Mouse (Mus musculus) forebrain, embryonic 11.5 days (tissue): ENCODE results near the gene Fuca1. TPM values are rescaled to one million over a fixed set of nuclear protein-coding genes. Genes with fewer than 3 reads are reported as not detected.
"Not testable (repeated sequence)": the region's sequence is repeated elsewhere in the genome, so short reads cannot be mapped to it uniquely, and the experiment has no call there.

Experiments
- ATAC-seq: fragments of 200-750 bp; cut with Nextera tagmentation; replicated peaks from 2 replicates; pipeline ENCODE4 v1.8.0; 2017; ENCODE audit warnings: moderate TSS enrichment; ENCODE audit not compliant: low FRiP score
- DNase-seq: peaks from one replicate; pipeline ENCODE4 v3.0.0-alpha.2; 2017; ENCODE audit warnings: low spot score
- H3K27ac ChIP-seq: fragments of 300-500 bp; sonication (generic); 2 replicates; pipeline ENCODE4 v1.5.1; 2014; ENCODE audit warnings: low read depth, low read length
- H3K27me3 ChIP-seq: fragments of 300-500 bp; sonication (generic); 2 replicates; pipeline ENCODE4 v1.6.1; 2014; ENCODE audit warnings: mild to moderate bottlenecking, low read length, mixed read lengths; ENCODE audit not compliant: control insufficient read depth, insufficient read depth
- H3K36me3 ChIP-seq: fragments of 300-500 bp; sonication (generic); 2 replicates; pipeline ENCODE4 v1.6.1; 2014; ENCODE audit warnings: mild to moderate bottlenecking, low read length, moderate library complexity, mixed read lengths; ENCODE audit not compliant: control insufficient read depth, insufficient read depth
- H3K4me1 ChIP-seq: fragments of 300-500 bp; sonication (generic); replicated peaks from 2 replicates; pipeline ENCODE4 v1.6.1; 2014; ENCODE audit warnings: low read length, mixed read lengths; ENCODE audit not compliant: control insufficient read depth, insufficient read depth
- H3K4me2 ChIP-seq: fragments of 300-500 bp; sonication (generic); 2 replicates; pipeline ENCODE4 v1.6.1; 2014; ENCODE audit warnings: low read depth, mild to moderate bottlenecking, low read length, moderate library complexity, mixed read lengths; ENCODE audit not compliant: severe bottlenecking
- H3K4me3 ChIP-seq: fragments of 300-500 bp; sonication (generic); 2 replicates; pipeline ENCODE4 v1.5.1; 2014; ENCODE audit warnings: low read depth, low read length
- H3K9ac ChIP-seq: fragments of 300-500 bp; sonication (generic); 2 replicates; pipeline ENCODE4 v1.6.1; 2014; ENCODE audit warnings: low read length
- H3K9me3 ChIP-seq: fragments of 300-500 bp; sonication (generic); 2 replicates; pipeline ENCODE4 v1.6.1; 2016; ENCODE audit warnings: low read length, mixed read lengths; ENCODE audit not compliant: control insufficient read depth
- WGBS: fragments of 180-500 bp; shearing (Covaris S2); extraction: QIAGEN DNeasy Blood & Tissue Kit; methylation state at CpG from one replicate; pipeline ENCODE4 v1.1.7; 2014; 5-methylcytosine and 5-hydroxymethylcytosine counted together
- polyA plus RNA-seq: library from polyadenylated mRNA; unstranded; fragments of >200 nt; fragmentation: Nextera tagmentation; extraction: Ambion mirVana; gene quantifications from 2 replicates; pipeline ENCODE4 v1.2.1, GENCODE M21; 2014

Gene Fuca1
- polyA plus RNA-seq, 1 experiment from 2014 or later, result 49.2 TPM

DNA sequence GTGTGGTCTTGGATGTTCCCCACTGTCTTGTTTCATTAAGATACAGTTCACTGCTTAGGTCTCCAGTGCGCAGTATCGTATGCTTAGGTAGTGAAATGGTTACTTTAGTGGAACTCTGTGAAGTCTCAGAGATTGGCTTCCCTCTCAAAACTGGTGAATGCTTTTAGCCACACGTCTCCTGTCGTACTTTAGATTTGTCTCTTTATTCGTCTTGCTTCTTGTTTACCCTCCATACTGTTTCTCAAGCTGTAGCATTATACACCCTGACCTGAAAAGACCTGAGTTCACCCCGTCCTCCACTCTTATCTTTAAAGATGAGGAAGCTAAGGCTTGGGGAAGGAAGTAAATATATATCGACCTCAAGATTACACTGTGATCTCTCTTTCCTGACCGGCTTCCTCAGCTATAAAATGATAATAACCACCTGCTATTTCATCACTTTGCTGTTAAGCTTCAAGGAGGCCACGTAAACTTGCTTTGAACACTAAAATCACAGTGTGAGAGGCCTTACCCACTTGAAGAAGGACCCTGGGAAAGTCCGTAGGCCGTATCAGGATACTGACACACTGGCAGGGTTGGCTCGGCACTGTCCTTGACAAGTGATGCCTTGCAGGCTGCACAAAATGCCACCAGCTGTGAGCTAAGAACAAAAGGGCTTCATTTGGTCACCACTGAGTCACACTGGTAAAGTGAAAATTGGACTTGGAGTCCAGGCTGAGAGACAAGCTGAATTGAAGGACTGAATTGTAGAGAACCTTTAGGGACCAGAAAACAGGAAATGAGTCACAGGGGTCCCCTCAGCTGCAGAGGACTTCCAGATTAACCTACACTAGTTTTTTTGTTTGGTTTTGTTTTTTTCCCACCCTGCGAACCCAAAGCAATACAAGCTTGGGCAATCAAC is 52.6 kb downstream of the Fuca1 start:
- Histone ChIP-seq H3K4me2 (peak overlapping the region; percentile 89), H3K27ac (no peak overlapping the region), H3K4me3 (peak overlapping the region; percentile 79), H3K27me3 (no peaks in the 10 kb centered on the region), H3K36me3 (peaks cover 7% of the 10 kb centered on the region), H3K9me3 (no peaks in the 10 kb centered on the region), H3K9ac (peak overlapping the region; percentile 79), H3K4me1 (peaks cover 5% of the 10 kb centered on the region; the same call in 1 of the 2 replicates)
- ATAC-seq, result no peak
- 74% methylated on average over 13 of the region's 13 CpGs for WGBS
- no peak for DNase-seq

DNA sequence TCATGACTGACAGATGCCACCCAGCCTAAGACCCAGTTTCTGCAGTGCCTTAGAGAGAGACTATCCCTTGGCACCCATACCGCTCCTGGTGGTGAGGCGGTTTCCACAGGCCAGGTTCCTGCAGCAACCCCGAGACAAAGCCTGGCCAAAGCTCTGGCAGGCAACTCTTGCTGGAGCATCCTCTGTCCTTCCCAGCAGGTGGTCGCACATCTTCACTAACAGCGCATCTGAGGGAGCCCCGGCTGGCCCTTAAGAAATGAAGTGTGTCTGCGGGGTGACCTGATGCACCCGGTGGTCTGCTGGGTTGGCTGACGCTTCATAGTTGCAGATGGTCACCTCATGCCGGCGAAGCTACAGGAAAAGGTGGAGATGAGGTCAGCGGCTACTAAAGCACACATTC is 55.6 kb downstream of the Fuca1 start:
- no peak overlapping the region for H3K9ac ChIP-seq
- H3K27ac ChIP-seq, result no peak overlapping the region
- WGBS, result 95% methylated on average over 12 of the region's 12 CpGs
- DNase-seq, result no peak
- H3K4me3 ChIP-seq, result no peak overlapping the region
- H3K27me3 ChIP-seq, result no peaks in the 10 kb centered on the region
- H3K36me3 ChIP-seq, result peaks cover 2% of the 10 kb centered on the region; the same call in 1 of the 2 replicates
- no peak overlapping the region for H3K4me2 ChIP-seq
- H3K4me1 ChIP-seq, result peaks cover 2% of the 10 kb centered on the region; the same call in 1 of the 2 replicates
- no peak for ATAC-seq
- H3K9me3 ChIP-seq, result no peaks in the 10 kb centered on the region

DNA sequence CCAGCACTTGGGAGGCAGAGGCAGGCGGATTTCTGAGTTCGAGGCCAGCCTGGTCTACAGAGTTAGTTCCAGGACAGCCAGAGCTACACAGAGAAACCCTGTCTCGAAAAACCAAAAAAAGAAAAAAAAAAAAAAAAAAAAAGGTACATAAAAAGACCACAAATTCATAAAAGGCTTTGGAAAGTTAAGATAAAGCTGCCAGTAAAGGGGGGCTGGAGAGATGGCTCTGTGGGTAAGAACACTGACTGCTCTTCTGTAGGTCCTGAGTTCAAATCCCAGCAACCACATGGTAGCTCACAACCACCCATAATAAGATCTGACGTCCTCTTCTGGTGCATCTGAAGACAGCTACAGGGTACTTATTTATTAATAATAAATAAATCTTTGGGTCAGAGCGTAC is 59.7 kb downstream of the Fuca1 start:
- H3K4me2 ChIP-seq, H3K9me3 ChIP-seq, DNase-seq, H3K36me3 ChIP-seq, H3K9ac ChIP-seq, H3K4me1 ChIP-seq, ATAC-seq, H3K27me3 ChIP-seq, H3K4me3 ChIP-seq, H3K27ac ChIP-seq: not testable (repeated sequence)
- WGBS, result 97% methylated on average over 5 of the region's 5 CpGs

DNA sequence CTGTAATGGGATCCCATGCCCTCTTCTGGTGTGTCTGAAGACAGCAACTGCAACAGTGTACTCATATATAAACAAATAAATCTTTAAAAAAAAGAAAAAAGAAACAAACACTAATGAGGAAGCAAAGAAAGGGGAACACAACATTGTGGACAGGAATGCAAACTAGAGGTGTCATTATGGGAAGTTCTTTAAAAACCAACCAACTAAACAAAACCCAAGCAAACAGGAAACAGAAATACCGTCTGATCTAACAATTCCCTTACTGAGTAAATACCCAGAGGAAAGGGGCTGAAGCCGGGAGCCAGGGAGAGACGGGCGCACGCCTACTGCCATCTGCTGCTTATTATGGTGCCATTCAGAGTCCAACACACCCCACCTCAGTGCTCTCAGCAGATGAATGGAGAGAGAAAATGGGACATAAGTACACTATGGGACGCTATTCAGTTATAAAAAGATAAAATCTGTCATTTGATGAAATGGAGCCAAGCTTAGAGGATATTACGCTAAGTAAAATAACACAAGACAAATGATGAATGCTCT is 61.1 kb downstream of the Fuca1 start:
- H3K4me3 ChIP-seq, result no peak overlapping the region
- no peak overlapping the region for H3K4me2 ChIP-seq
- no peaks in the 10 kb centered on the region for H3K27me3 ChIP-seq
- H3K9me3 ChIP-seq, result no peaks in the 10 kb centered on the region
- H3K36me3 ChIP-seq, result peaks cover under 1% of the 10 kb centered on the region; the same call in 1 of the 2 replicates
- H3K4me1 ChIP-seq, result peaks cover 8% of the 10 kb centered on the region
- DNase-seq, result no peak
- no peak overlapping the region for H3K27ac ChIP-seq
- no peak overlapping the region for H3K9ac ChIP-seq
- WGBS, result 88% methylated on average over 7 of the region's 7 CpGs
- ATAC-seq, result no peak

DNA sequence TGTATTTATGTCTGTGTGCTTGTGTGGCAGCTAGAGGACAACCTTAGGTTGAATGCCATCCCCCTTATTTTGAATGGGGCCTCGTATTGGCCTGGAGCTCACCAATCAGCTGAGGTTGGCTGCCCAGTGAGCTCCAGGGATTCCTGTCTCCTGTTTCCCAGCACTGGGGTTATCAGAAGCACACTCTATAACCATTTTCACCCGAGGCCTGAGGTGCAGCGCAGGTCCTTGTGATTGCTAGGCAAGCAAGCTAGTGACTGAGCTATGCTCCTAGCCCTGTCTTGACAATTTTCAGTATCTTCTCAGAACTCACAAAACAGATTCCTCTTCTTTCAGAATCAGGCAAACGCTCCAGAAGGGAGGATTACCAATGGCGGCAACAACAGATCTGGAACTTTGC is 64.0 kb downstream of the Fuca1 start:
- no peak for DNase-seq
- H3K9me3 ChIP-seq, result no peaks in the 10 kb centered on the region
- H3K27ac ChIP-seq, result no peak overlapping the region
- peaks cover 8% of the 10 kb centered on the region for H3K4me1 ChIP-seq
- no peak for ATAC-seq
- WGBS, result 90% methylated on average over 5 of the region's 5 CpGs
- no peak overlapping the region for H3K9ac ChIP-seq
- H3K36me3 ChIP-seq, result no peaks in the 10 kb centered on the region; the same call in 1 of the 2 replicates
- H3K4me3 ChIP-seq, result no peak overlapping the region
- no peaks in the 10 kb centered on the region for H3K27me3 ChIP-seq
- H3K4me2 ChIP-seq, result no peak overlapping the region

DNA sequence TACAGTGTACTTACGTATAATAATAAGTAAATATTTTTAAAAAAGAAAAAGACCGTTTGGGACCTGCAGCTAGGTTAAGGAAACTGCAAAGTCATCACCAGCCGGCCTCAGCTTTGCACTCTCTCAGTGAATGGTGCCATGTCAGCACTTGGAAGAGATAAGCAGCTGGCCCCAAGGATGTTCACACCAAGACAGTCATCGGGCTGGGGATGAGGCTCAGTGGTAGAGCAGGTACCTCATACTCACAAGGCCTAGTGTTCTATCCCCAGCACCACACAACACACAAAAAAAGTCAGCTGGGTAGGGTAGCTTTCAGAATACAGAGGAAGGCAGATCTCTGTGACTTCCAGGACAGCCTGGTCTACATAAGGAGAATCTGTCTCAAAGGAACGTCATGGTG is 64.7 kb downstream of the Fuca1 start:
- Histone ChIP-seq H3K4me3 (no peak overlapping the region), H3K9ac (no peak overlapping the region), H3K9me3 (no peaks in the 10 kb centered on the region), H3K4me1 (peaks cover 8% of the 10 kb centered on the region), H3K36me3 (no peaks in the 10 kb centered on the region; the same call in 1 of the 2 replicates), H3K4me2 (no peak overlapping the region), H3K27me3 (no peaks in the 10 kb centered on the region), H3K27ac (no peak overlapping the region)
- no peak for DNase-seq
- ATAC-seq, result no peak
- 94% methylated on average over 5 of the region's 5 CpGs for WGBS

DNA sequence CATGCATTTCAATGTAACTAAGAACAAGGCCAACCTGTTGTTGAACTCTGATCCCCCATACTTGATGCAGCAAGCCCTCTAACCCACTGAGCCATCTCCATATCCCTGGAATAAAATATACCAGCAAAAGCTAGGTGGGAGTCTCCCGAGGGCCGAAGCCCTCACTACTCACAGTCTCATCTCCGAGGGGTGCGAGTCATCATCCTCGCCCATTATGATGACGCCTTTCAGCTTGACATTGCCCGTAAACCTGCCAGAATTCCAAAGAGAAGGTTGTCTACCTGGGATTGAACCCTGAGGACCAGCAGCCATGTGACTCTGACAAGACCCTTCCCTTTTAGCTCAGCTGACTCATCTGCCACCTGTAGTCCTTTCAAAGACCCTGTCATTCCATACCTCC is 65.2 kb downstream of the Fuca1 start:
- Histone ChIP-seq H3K9ac (peak overlapping the region; percentile 91), H3K36me3 (no peaks in the 10 kb centered on the region; the same call in 1 of the 2 replicates), H3K27me3 (no peaks in the 10 kb centered on the region), H3K4me1 (peaks cover 8% of the 10 kb centered on the region), H3K9me3 (no peaks in the 10 kb centered on the region), H3K4me2 (peak overlapping the region; percentile 64), H3K4me3 (peak overlapping the region; percentile 90), H3K27ac (no peak overlapping the region)
- WGBS, result 95% methylated on average over 7 of the region's 7 CpGs
- ATAC-seq (no peak), DNase-seq (no peak)

DNA sequence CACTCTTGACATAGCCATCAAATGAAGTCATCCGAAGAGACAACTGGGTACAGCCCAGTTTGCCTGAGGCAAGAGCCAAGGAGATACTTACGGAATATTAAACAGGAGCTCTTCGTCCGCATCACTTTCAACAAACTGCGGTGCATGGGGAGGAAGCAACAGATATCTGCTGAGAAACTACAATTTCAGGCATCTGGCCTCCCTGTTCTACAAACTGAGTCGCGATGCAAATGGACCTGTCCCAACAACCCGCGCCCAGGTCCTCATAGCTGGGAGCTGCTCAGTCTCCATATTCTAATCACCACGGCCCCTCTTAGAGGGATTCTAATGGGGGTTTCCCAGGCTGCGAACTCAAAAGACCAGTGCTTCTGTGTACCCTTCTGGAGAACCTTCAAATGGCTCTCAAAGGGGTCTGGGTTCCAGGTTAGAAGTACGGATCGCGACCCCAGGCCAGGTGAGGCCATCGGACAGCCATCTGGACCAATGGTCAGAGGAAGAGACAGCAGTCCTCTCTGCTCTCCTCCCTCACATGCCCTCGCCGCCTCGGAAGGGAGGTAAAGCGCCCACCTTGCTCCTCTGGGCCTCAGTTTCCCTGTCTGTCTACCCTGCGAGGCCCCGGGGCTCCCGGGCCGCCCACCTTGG is 65.9 kb downstream of the Fuca1 start:
- Histone ChIP-seq H3K36me3 (no peaks in the 10 kb centered on the region; the same call in 1 of the 2 replicates), H3K9me3 (no peaks in the 10 kb centered on the region), H3K4me3 (peak overlapping the region; percentile 90), H3K4me1 (peaks cover 8% of the 10 kb centered on the region), H3K27me3 (no peaks in the 10 kb centered on the region), H3K9ac (peak overlapping the region; percentile 91), H3K4me2 (peak overlapping the region; percentile 64), H3K27ac (peak overlapping the region; percentile 62)
- DNase-seq (no peak), ATAC-seq (peak; percentile 22; the same call in 1 of the 2 replicates)
- 8% methylated on average over 23 of the region's 23 CpGs for WGBS
